Mouse (Mus musculus) ES-CJ7 (cell line): Measurements from ENCODE around the gene Olfr967.
"Not testable (repeated sequence)": the region's sequence is repeated elsewhere in the genome, so short reads cannot be mapped to it uniquely, and the experiment has no call there.

Experiments used
- DNase-seq: peaks from one replicate; pipeline ENCODE4 v3.0.0; 2011; ENCODE audit warnings: low read depth, low spot score

The Olfr967 gene

GRCm38 (mm10) chr9:39745949-39746348 lies at the start of gene Olfr967:
Gene Olfr967, plus strand, starts transcription at chr9:39746249.
- no peak for DNase-seq

DNA sequence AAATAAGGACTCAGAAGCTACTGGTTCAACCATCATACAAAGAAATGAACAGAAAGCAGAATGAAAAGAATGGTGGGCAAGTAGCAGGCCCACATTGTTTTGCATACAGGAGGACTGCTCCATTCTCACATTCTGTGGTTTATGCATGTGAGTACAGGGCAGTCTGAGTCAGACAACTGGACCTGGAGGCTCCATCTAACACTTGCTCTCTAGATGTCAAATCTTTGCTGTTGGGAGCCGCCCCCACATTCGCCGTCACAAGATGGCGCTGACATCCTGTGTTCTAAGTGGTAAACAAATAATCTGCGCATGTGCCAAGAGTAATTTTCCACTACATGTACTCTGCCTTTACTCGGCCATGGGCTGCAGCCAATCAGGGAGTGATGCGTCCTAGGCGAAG lies 44.9 kb upstream of the Olfr967 start:
- not testable (repeated sequence) for DNase-seq

DNA sequence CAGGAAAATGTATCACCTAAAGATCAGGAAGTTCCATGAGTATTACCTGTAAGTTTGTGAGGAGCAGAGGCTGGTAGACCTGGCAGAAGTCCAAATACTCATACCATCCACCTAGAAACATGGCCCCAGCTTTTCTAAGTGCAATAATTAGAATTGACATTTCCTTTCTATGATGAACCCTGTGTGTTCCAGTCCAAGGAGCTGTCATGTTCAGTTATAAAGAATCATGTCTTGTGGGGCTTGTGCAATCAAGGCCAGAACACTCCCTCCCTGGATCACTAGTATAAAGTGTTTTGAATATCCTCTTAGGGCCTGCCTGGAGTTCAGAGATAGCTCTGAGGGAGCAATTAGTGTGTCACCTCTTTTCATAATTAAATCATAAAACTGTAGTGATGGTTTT lies 39.0 kb upstream of the Olfr967 start, which contains the start of gene Olfr149:
Olfr149 (minus strand) TSS at position 101 of the 400 bp plus-strand sequence.
- no peak for DNase-seq

DNA sequence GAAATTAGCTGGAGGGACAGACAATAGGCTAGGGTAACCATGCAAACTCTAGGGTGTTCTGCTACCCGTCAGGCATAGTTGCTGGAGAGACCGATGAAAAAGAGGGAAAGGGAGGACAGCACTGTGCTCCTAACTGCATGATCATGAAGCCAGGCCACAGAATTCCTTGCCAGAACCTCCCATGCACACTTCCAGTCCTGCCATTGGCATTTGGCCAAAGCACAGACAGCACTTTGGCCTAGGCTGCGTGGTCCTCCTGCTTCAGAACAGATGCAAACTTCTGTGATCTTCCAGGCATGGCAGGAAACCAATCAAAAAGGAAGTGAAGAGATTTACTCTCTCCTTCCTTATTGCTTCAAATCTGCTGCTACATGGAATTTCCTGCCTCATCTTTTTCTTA lies 37.1 kb upstream of the Olfr967 start:
- DNase-seq: no peak

- no peak for DNase-seq
Measured at GRCm38 (mm10) chr9:39711053-39711452, 35.0 kb upstream of the Olfr967 start, which contains the start of gene Olfr965. Gene Olfr965, plus strand, starts transcription at chr9:39711353.

GRCm38 (mm10) chr9:39730678-39731077 lies 15.4 kb upstream of the Olfr967 start, which contains the start of gene Olfr150:
Gene Olfr150, plus strand, starts transcription at chr9:39730978.
- DNase-seq: no peak

- peak; percentile 80 for DNase-seq
Measured at GRCm38 (mm10) chr9:39740741-39741140, 5.3 kb upstream of the Olfr967 start.

GRCm38 (mm10) chr9:39746428-39746827 lies 379 bp downstream of the Olfr967 start:
- DNase-seq: no peak

- no peak for DNase-seq
Measured at GRCm38 (mm10) chr9:39783153-39783552, 37.1 kb downstream of the Olfr967 start, which contains the start of gene Olfr968. Gene Olfr968, minus strand, starts transcription at chr9:39783253.

- DNase-seq: no peak
Measured at GRCm38 (mm10) chr9:39790558-39790957, 44.5 kb downstream of the Olfr967 start, which contains the start of gene Olfr969. Gene Olfr969, plus strand, starts transcription at chr9:39790945.
